Mouse (Mus musculus) layer of hippocampus, postnatal 36 days (tissue): ENCODE data around the gene Slc27a3. TPM values are rescaled to one million over a fixed set of nuclear protein-coding genes. Genes with fewer than 3 reads are reported as not detected.

ENCODE experiments used
- DNase-seq, 2 experiments: peaks; one replicate each; pipeline ENCODE4 v3.0.0; 2022
- total RNA-seq, 2 experiments: library from RNA; stranded (reverse); gene quantifications; 2 replicates each; pipeline ENCODE4 v1.2.3; 2021

Slc27a3 gene
- total RNA-seq, result 10 to 100 TPM; 13.9 to 25.2 TPM

DNA sequence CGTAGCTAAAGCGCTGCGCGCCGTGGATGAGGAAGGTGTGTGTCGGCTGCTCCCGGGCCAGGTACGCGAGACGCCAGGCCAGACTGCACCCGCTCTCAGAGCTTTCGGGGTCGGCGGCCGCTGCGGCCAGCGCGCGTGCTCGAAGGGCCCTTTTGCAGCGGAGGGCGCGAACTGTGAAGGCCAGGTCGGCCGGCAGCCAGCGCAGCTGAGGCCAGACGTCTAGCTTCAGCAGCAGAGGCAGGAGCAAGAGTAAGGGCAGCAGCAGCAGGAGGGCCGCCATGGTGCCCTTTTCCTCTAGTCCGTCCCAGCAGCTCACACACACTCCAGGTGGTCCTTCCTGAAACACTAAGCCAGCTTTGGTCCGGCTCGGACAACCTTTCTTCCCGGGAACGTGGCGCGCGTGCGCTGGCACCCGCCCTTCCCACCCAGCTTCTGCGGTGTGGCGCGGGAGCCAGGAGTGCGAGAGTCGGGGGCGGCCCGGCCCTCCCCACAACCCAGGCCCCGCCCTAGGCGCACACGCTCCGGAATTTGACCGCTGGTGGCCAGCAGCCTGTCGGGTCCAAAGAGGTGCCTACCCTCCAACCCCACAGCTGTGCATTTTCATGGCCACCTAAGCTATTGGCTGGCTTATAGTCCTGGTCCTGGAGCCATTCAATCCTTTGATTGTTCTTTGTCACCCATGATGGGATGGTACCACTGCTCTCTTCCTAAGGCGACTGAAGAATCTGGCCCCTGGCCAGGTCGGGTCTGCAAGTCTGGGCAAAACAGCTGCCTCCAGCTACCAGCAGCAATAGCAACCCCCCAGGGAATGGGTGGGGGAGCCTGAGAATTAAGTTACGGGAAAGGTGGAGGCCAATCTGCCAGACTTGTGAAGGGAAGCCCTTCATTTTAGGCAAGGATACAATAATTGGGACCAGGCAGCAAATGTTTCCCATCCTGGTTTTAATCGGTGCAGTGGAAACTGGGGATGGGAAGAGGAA, at the start of gene Slc27a3:
Gene Slc27a3 (minus strand): TSS at position 428 of the 980 bp plus-strand sequence.
- DNase-seq, result peak; percentile 33 to 48

DNA sequence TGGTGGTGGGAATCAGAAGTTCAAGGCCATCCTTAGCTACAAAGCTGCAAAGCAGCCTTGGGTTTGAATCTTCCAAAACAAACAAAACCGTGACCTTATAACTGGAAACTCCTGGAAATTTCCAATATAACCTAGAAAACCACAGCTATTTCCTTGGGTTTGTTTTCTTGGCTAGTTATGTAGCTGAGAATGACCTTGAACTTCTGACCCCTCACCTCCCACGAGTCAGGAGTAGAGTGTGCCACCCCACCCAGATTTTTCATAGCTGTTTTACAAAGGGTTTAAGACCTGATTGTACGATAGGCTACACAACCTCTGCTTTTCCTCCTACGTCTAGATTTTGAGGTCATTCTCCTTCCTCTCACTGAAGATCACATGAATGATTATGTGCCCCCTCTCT, 47.4 kb upstream of the Slc27a3 start:
- no peak for DNase-seq

DNA sequence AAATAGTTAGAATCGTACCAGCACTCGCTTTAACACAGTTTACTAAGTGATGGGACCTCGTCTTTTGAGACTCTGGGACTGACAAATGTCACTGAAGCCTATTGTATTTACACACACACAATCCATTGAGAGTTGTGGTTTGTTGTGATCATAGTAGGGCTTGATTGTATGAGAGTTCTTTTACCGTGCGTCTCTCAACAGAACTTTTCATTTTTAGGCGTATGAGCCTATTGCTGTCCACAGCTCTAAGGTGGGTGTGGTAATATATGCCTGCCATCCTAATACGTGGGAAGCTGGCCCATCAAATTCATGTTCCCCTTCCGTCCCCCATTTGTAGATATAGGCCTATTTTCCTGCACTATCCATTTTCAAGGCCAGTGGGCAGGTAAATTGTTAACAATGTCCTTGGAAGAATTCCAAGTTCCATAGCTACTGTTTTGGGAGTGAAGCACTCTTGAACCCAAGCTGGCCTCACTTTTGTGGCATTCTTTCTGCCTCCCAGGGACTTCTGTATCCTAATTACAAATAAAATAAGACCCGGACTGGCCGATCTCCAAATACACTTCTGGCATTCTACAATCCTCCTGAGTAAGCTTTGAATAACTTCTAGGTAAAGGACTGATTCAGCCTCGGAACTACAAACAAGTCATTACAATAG, 44.5 kb upstream of the Slc27a3 start:
- DNase-seq, result no peak

DNA sequence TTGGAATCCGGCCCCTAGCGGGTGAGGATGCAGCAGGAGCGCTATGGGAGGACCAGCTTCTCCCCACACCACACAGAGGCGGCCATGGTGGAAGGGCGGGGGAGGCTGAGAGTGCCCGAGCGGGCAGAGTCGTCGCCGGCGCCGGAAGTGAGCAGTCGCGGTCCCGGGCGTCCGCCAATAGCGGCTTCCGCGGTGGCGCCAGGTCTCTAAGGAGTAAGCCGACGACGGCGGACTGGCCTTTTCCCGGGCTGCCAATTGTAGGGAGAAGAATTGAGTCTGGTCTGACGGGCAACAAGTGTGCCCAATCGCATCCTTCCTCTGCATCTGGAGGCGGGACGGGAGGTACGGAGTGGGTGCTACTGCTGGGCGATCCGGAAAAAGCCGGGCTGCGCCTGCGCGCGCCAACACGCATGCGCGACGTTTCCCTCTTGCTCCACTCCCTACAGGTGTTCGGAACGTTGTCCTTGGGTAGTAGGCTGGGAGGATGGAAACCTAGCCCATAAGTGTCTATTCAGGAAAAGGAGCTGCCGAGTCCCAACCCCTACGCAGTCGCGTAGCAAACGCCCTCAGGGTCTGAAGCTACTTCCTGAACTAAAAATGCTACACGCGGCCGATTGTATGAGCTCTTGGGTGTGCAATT, 43.8 kb upstream of the Slc27a3 start, which contains the start of gene Ints3:
Gene Ints3 (minus strand): TSS at position 242 of the 640 bp plus-strand sequence.
- DNase-seq, result peak; percentile 100

DNA sequence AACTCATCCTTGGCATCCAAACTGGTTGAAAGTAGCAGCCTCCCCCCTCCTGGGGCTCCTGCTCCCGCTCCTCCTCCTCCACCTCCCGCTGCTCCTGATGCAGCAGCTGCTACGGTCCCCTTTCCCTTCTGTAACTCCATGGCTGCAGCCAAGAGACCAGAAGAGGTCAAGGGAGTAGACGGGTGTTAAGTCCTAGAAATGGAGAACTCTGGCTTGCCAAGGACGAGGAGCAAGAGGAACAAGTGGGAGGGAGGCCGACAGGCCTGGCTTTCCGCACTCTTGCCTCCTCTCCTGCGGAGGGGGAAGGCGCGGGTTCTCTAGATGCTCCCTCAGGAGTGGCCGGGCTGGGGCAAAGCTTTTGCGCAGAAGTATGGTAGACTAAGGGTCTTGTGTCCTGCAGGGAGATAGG, 43.1 kb upstream of the Slc27a3 start:
- DNase-seq, result peak; percentile 58 to 63

DNA sequence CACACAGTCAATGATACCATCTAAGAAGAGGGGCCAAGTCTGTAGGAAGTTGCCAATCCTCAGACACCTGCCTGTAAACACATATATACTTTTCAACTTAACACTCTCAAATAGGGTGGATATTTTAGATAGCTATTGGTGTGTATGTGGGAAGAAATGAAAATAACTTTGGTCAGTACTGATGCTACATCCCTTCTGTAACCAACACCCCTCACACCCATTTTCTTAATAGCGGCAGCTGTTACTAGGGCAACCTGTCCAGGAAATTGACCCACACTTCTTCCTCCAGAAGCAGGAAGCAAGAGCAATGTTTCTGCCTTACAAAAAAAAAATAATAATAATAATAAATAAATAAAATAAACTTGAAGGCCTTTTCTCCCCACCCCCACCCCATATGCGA, 42.6 kb upstream of the Slc27a3 start:
- DNase-seq, result no peak

DNA sequence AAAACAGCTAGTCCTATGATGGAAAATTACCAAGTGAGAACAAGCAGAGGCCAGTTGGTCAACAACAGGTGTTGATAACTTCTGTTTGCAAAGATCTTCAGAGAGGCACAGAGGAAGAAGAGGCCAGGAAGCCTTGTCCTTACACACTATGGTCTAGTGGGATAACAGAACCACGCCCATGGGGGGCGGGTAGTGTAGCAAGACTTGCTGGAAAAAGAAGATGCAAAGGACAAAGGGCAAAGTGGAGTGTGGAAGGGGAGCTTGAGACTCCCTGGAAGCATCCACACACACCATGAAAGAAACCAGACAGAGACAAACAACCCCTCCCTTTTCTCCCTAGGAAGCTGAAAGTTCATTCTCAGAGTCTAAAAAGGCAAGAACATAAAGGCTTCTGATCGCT, 39.8 kb upstream of the Slc27a3 start:
- DNase-seq, result no peak

DNA sequence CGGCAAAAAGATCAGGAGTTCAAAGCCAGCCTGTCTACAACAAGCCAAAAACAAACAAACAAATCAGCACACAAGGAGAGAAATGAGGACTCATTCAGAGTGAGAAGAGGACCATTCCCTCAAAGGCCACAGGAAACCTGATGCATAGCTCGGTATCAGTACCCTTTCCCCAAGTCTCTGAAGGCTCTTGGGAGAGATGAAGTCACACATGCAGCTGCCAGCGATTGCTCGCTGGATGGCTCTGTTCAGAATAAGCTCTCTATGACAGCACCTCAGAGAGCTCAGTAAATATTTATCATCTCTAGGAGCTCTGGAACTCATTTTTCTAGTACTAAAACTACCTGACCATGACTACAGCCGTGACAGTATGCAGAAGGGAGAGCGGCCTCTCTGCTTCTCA, 38.4 kb upstream of the Slc27a3 start:
- DNase-seq, result no peak

DNA sequence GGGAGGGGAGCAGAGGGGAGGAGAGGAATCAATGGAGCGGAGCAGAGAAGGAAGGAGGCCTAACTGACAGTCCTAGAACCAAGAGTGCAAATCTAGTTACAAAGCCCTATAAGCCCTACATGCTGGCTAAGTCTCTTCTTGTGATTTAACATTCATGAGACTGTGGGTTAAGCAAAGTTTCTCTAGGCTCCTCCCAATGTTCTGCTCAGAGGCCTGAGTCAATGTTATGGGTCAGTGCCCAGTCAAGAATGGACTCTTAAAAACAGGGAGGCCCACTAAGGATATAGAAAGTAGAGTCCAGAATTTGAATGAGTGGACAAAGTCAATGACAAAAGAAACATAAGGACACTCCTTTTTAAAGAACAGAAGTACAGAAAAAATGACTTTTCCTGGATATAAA, 37.8 kb upstream of the Slc27a3 start:
- no peak for DNase-seq

DNA sequence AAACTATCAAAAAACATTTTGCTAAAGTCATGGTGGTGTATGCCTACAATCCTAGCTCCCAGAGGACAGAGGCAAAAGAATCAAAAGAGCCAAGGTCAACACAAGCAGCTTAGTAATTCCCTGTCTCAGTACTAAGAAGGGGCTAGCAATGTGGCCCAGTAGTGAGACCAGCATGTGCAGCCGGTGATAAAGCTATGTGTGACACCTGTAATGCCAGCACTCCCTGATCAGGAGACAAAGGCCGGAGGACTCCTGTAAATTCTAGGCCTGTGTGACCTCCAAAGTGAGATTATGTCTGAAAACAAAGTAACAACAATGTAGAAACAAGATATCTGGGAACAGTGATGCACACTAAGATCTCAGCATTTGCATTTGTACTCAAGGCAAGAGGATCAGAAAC, 35.8 kb upstream of the Slc27a3 start:
- no peak for DNase-seq

DNA sequence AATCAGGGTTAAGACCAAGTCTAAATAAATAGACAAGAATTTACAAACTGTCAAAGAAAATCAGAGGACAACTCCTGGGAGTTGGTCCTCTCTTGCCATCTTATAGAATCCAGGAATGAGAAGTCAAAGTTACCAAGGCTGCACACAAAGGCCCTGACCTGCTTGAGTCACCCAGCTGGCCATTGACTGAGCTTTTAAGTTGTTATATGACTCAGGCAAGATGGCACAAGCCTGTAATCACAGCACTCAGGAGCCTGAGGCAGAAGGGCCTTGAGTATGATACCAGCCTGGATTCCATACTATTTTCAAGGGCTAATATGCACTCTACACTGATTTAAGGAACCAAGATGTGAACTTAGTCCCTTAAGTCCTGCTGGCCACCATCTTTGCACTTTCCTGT, 33.8 kb upstream of the Slc27a3 start:
- DNase-seq, result no peak

DNA sequence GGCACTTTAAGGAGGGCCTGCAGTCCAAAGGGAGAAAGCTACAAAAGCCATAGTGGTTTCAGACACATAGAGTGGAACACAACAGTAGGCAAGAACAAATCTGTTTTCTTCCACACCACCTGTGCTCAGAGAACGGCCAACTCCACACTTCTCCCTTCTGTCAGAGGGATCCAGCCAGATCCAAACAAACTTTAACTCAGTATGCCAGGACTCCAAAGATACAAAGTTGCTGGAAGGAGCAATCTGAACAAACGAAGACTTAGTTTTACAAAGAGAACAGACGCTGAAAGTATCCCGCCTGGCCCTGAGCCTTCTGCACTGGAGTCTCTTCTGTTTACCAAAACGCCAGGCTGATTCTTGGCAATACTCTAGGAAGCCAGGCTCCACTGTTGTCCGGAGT, 31.0 kb upstream of the Slc27a3 start:
- peak; percentile 20 to 23 for DNase-seq

DNA sequence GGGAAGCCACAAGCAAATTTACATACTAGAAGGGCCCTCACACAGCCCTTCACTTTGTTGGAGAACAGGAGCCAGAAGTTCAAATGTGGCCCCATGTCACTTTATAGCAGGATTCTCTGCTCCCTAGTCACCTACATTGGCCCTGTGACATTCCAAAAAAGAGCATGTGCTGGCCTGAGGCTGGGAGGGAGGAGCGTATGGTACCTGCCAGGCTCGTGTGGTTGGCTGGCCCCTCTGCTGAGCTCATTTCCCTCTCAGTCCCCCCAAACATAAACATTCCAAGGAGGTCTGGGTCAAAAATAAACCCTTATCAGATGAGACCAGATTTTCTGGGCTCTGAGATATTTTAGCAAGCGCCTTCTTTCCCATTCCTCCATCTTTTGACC, 23.3 kb upstream of the Slc27a3 start:
- no peak for DNase-seq

DNA sequence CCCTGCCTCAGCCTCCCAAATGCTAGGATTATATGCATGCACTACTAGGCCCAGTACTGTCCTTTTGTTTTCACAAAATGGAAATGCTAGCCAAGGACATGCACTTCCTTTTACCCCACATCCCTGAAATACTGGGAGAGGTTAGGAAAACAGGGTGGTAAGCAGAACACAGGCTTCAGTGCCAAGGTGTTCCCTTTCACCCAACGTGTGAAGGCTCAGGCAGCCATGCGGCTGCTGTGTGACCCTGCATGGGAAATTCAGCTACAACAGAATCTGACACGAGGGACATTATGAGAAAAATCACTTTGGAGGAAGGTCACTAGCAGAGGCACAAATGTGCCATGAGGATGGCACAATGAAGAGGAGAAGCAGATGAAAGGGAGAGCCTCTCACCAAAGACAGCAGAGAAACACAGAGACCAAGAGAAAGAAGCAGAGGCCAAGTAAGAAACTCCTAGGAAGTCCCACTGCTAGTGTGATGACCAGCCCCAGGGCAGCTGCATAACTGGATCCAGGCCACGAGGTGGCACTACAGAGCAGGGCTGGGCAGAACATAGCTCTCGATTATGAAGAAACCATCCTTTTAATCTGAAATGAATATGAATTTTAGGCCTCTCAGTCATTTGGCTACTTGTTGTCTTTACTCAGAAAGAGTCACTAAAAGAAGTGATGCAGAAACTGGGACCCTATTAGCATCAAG, 22.7 kb upstream of the Slc27a3 start:
- DNase-seq, result peak; percentile 58 to 63

DNA sequence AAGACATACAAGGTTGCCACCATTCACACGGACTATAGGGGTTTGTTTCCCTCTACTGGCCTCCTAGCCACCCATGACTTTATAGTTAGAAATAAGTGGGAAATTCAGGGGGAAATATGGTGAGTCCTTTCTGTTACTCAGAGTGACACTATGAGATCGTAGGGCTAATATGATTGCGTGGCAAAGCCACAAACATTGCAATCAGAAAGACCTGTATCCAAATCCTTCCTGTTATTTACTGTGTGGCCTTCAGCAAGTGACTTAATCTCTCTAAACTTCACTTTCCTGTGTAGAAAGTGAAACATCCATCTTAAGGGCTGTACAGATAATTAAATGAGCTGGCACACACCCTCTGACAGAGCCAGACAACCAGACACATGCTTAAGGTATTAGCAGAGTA, 19.0 kb upstream of the Slc27a3 start:
- no peak for DNase-seq

DNA sequence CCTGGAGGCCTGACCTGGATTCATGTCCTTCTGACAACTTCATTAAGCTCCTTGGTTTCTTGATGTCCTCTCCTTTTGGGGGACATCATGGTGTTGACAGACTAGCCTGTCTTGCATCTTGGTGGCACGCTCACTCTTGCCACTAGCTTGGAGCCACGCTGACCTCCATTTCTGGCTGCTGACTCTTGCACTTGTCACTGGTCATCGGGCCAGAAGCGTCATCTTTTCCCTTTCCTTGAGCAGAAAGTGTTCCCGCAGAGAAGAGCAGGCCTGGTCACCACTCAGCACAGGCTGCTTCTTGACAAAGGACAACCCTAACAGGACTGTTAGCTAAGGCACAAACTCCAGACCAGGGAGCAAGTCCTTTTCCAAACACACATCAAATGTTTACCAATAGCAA, 16.7 kb upstream of the Slc27a3 start:
- no peak for DNase-seq

DNA sequence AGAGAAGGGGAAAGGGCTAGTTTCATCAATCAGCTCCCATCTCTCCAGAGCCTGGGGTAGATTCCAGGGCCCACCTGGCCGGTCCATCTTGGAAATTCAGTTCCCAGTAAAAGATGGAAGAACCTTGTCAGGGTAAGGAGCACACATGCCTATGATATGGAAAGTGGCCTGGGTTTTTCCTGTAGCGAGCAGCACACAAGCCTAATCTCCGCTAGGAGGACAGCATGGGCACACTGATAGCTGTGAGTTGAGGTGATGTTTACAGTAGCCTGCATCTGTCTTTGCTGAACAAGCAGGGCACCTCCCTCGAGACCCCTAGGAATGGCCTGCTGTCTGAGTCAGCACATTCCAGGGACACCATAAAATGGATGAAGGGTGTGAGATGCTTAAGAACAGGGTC, 14.9 kb upstream of the Slc27a3 start:
- no peak for DNase-seq

DNA sequence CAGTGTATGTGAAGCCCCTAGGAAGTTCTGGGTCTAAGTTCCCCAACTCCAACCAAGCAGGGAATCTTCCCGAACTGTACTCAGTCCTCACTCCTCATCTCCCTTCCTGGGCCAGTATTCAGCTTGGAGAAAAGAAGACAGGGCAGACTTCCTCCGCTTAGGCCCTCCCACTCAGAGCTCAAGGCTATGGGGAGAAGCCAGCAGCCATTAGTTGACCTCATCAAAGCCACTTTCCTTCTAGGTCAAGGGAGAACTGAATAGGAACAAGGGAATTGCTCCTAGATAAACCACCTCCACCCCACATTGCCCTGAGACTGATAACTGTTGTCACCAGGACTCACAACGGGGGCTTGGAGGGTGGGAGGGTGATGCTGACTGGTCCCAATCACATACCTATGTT, 14.4 kb upstream of the Slc27a3 start:
- DNase-seq, result no peak

DNA sequence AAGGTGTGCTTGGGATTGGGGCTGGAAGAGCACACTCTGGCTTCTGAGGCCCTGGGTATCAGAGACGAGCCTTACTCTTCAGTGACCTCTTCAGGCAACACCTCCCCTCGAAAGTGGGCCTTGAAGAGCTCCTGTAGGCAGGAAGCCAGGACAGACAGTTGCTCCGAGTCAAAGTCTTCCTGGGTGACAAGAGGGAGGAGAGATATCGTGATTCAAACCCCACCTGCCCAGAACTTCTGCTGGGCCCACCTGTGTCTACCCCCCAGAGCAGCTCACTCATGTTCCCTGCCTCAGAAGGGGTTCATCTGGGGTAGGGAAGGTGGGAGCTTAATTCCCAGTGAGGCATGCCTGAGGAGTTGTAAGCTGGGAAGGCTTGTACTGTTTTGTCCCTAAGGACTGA, 11.3 kb upstream of the Slc27a3 start:
- no peak for DNase-seq

DNA sequence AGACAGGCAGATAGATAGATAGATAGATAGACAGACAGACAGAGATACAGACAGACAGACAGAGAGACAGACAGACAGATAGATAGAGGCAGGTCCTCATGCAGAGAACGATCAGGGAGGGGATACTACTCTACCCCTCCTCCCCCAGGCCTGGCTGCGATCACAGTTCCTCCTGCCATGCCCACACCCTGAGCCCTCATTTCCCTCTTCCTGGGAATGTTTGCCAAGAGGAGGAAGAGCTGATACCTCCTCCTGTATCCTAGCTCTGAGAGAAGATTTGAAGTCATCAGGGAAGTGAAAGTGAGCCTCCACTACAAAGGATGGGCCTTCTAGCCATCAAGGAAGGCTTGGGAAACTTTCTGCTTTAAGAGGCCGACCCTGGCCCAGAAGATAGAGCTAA, 5.9 kb upstream of the Slc27a3 start:
- DNase-seq, result no peak

DNA sequence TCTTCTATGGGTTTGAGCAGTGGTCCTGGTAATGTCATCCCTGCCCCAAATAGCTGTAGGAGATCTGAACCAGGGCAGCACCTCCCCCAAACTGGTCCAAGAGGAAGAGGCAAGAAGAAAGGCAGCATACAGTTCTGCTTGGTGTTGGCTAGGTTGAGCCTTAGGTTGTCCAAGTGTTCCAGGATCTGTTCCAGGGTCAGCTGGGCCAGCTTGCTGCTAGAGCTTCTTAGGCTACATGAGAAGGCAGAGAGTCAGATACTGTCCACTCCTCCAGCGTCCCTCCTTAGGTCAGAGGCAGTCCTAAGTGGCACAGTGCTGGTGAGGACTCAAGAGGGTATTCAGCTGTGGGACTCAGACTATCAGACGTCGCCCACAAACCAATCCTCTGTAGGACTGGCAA, 2.9 kb upstream of the Slc27a3 start:
- DNase-seq, result no peak

DNA sequence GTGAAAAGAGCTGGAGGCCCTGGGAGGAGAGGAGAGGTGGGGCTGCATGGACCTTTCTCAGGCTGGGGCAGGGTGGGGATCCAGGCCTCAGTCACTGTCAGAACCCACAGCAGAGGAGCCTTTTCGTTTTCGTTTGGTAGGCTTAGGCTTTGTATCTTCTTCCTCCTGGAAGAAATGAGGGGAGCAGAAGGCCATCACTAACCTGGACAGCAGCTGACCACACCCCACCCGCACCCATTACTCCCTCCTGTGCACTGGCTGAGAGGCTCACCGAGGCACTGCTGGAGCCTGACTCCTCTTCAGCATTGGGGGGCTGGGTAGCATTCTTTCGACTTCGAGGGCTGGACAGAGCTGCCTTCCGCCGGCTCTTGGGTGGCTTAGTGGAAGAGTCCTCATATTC, 2.2 kb upstream of the Slc27a3 start:
- DNase-seq, result no peak

DNA sequence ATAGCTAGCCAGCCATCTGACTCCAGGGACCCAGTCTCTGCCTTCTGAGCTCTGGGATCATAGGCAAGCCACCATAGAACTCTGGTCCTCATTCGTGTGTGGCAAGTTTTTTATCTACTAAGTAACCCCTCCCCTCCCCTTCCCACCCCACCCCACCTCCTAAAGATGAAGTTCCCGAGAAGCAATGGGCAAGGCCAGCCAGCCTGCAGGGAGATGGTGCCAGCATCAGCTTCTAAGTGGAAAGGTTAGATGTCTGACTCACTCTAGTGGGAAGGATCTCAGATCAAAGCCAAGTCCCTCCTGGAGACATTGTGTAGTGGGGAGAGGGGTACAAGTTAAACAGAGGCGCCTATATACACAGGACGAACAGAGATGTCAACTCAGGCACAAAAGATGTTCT, 1.3 kb upstream of the Slc27a3 start:
- DNase-seq, result no peak
